Mouse (Mus musculus) adrenal gland, postnatal 4 days (tissue): ENCODE data around the gene Armc8. TPM values are rescaled to one million over a fixed set of nuclear protein-coding genes. Genes with fewer than 3 reads are reported as not detected.

Experiments
- total RNA-seq, 2 experiments: library from RNA; stranded (reverse); gene quantifications; 2 replicates each; pipeline ENCODE4 v1.2.3; 2021

The Armc8 gene
- total RNA-seq, 2 experiments from 2014 or later, result 34.3 to 38.9 TPM

Other genes with a start within 250 kb of the Armc8 start
- gene Esyt3, start 210.3 kb downstream of the Armc8 start, total RNA-seq, result 1 to 10 TPM in 1 of 2 experiments, under 1 TPM in 1; 0.59 to 1.2 TPM
- 10 to 100 TPM; 42.8 to 55.3 TPM for gene Mras, start 131.5 kb downstream of the Armc8 start, total RNA-seq
- gene Nme9, start 117.4 kb downstream of the Armc8 start, total RNA-seq, result not detected
- gene Dbr1, start 6.9 kb upstream of the Armc8 start, total RNA-seq, result 10 to 100 TPM; 18.8 to 21.2 TPM
- under 1 TPM in 1 of 2 experiments, not detected in 1; 0.20 TPM for gene A4gnt, start 43.6 kb upstream of the Armc8 start, total RNA-seq
- gene Dzip1l, start 60.6 kb upstream of the Armc8 start, total RNA-seq, result 10 to 100 TPM; 11.2 to 15.6 TPM
- not detected for gene Cldn18, start 148.4 kb upstream of the Armc8 start, total RNA-seq